Mouse (Mus musculus) G1E (cell line): ENCODE measurements around the gene Junb.

ENCODE experiments used
- CTCF ChIP-seq: IDR thresholded peaks from 2 replicates; pipeline ENCODE4 v1.5.1; 2012; ENCODE audit warnings: low read depth, low read length, inconsistent platforms, mixed read lengths
- GATA1 ChIP-seq: IDR thresholded peaks from 2 replicates; pipeline ENCODE4 v1.6.1; 2012; ENCODE audit warnings: borderline replicate concordance, low read length, inconsistent platforms, mixed read lengths
- GATA2 ChIP-seq: IDR thresholded peaks from 2 replicates; pipeline ENCODE4 v1.6.1; 2012; ENCODE audit warnings: low read depth, low read length, inconsistent platforms, borderline replicate concordance
- TAL1 ChIP-seq: conservative IDR thresholded peaks from 2 replicates; pipeline ENCODE4 v1.6.1; 2012; ENCODE audit warnings: low read depth, low read length, inconsistent platforms, mixed read lengths

GRCm38 (mm10) chr8:84934860-84935259 lies 43.7 kb downstream of the Junb start:
- no peak for TF ChIP-seq CTCF
- no peak for TF ChIP-seq GATA2
- TF ChIP-seq GATA1, result no peak
- no peak for TF ChIP-seq TAL1
